Mouse (Mus musculus): Measurements from ENCODE around the gene B4galnt3. TPM values are rescaled to one million over a fixed set of nuclear protein-coding genes. Genes with fewer than 3 reads are reported as not detected.

B4galnt3 gene
- polyA plus RNA-seq, 1 experiment, result 15.7 TPM

DNA sequence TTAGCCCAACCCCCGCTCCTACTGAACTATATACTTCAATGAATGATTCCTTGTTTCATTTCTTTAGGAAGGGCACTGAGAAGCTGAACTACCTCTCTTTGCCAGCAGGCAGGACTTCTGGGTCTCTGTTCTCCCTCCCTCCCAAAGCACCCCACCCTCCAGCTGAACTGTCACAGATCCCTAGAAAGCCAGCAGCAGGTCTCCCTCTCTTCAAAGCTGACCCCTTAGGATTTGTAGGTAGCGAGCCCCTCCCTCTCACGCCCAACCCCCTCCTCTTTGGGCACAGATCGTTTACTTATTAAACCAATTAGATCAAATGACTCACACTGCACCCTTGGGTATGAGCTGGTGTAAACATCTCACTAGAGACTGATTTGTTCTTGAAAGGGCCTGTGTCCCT, 39.7 kb downstream of the B4galnt3 start:
- H3K36me3 ChIP-seq (ENCODE audit: control insufficient read depth, insufficient read depth, low read length, poor library complexity, severe bottlenecking), result no peaks in the 10 kb centered on the region
- H3K9ac ChIP-seq (ENCODE audit: low read depth, poor library complexity, severe bottlenecking), result no peak overlapping the region
- TF ChIP-seq CTCF (IDR thresholded peaks at IDR 0.05; ENCODE audit: low read depth, low read length), result no peak
- no peak for TF ChIP-seq EP300 (IDR thresholded peaks at IDR 0.05; ENCODE audit: insufficient read depth, low read depth, low read length)
- no peak for TF ChIP-seq POLR2A (IDR thresholded peaks at IDR 0.05; ENCODE audit: insufficient read depth, low read length)

DNA sequence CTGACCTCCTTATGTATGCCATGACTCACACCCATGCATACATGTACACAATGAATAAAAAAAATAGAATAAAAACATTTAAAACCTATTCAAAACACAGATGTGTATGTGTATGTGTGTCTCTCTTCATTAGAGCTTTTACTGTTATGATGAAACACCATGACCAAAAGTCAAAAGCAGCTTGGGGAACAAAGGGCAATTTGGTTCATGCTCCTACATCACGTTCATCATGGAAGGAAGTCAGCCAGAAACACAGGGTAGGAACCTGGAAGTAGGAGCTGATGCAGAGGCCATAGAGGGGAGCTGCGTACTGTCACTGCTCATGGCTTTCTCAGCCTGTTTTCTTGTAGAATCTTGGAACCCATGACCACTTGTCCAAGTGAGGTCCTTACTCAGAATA, 41.6 kb downstream of the B4galnt3 start:
- Histone ChIP-seq H3K4me1 (ENCODE audit: control insufficient read depth, insufficient read depth, low read length) (peaks cover 3% of the 10 kb centered on the region), H3K27ac (ENCODE audit: insufficient read depth, low read length) (no peak overlapping the region), H3K4me3 (ENCODE audit: low read depth, low read length) (no peak overlapping the region), H3K9me3 (replicated peaks; ENCODE audit: control insufficient read depth, insufficient read depth, low read length, poor library complexity, severe bottlenecking) (no peaks in the 10 kb centered on the region), H3K36me3 (ENCODE audit: control insufficient read depth, insufficient read depth, low read length, poor library complexity, severe bottlenecking) (no peaks in the 10 kb centered on the region), H3K27me3 (ENCODE audit: control insufficient read depth, insufficient read depth, low read length, poor library complexity, severe bottlenecking) (no peaks in the 10 kb centered on the region), H3K9ac (ENCODE audit: low read depth, poor library complexity, severe bottlenecking) (no peak overlapping the region)
- TF ChIP-seq EP300 (IDR thresholded peaks at IDR 0.05; ENCODE audit: insufficient read depth, low read depth, low read length), result no peak
- TF ChIP-seq POLR2A (IDR thresholded peaks at IDR 0.05; ENCODE audit: insufficient read depth, low read length), result no peak
- no peak for TF ChIP-seq CTCF (IDR thresholded peaks at IDR 0.05; ENCODE audit: low read depth, low read length)

More for the DNA sequence above, 39.7 kb downstream of the B4galnt3 start:
- H3K4me1 ChIP-seq (ENCODE audit: control insufficient read depth, insufficient read depth, low read length), result peaks cover 5% of the 10 kb centered on the region
- H3K9me3 ChIP-seq (replicated peaks; ENCODE audit: control insufficient read depth, insufficient read depth, low read length, poor library complexity, severe bottlenecking), result no peaks in the 10 kb centered on the region
- no peak overlapping the region for H3K4me3 ChIP-seq (ENCODE audit: low read depth, low read length)
- H3K27me3 ChIP-seq (ENCODE audit: control insufficient read depth, insufficient read depth, low read length, poor library complexity, severe bottlenecking), result no peaks in the 10 kb centered on the region
- H3K27ac ChIP-seq (ENCODE audit: insufficient read depth, low read length), result no peak overlapping the region

DNA sequence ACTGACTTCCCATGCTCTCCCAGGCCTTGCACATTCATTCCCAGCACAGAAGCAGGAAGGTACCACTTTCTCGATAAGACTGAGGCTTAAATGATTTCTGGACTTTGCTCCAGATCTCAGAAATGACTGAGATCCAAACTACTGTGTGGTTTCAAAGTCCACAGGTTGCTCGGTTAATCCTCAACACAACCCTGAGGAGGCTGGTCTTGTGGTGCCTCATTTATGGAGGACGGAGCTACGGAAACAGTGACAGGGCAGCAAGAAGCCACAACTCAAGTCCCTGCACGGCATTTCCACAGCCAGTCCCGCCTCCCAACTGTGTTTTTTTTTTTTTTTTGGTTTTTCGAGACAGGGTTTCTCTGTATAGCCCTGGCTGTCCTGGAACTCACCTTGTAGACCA, 43.3 kb downstream of the B4galnt3 start:
- TF ChIP-seq EP300 (IDR thresholded peaks at IDR 0.05; ENCODE audit: insufficient read depth, low read depth, low read length) (no peak), CTCF (IDR thresholded peaks at IDR 0.05; ENCODE audit: low read depth, low read length) (no peak), POLR2A (IDR thresholded peaks at IDR 0.05; ENCODE audit: insufficient read depth, low read length) (no peak)
- H3K27ac ChIP-seq (ENCODE audit: insufficient read depth, low read length), result no peak overlapping the region
- no peaks in the 10 kb centered on the region for H3K27me3 ChIP-seq (ENCODE audit: control insufficient read depth, insufficient read depth, low read length, poor library complexity, severe bottlenecking)
- no peaks in the 10 kb centered on the region for H3K36me3 ChIP-seq (ENCODE audit: control insufficient read depth, insufficient read depth, low read length, poor library complexity, severe bottlenecking)
- H3K4me1 ChIP-seq (ENCODE audit: control insufficient read depth, insufficient read depth, low read length), result no peaks in the 10 kb centered on the region
- no peaks in the 10 kb centered on the region for H3K9me3 ChIP-seq (replicated peaks; ENCODE audit: control insufficient read depth, insufficient read depth, low read length, poor library complexity, severe bottlenecking)
- no peak overlapping the region for H3K9ac ChIP-seq (ENCODE audit: low read depth, poor library complexity, severe bottlenecking)
- no peak overlapping the region for H3K4me3 ChIP-seq (ENCODE audit: low read depth, low read length)

DNA sequence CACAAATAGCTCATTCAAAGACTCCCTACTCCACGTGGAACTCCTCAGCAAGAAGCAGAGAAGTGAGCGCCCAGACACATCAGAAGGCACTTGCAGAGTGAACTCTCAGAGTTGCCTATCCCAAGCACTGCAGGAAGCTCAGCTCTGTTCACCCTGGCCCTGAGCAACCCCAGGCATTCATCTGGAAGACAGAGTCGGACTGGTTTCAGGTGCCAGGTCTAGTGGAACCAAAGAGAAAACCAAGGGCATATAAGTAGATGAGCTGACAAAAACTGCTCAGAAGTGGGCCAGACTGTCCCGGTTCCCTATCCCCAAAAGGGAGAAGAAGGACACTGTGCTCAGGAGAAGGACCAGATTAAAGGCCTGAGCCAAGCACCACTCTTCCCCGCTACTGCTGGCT, 44.5 kb downstream of the B4galnt3 start:
- H3K36me3 ChIP-seq (ENCODE audit: control insufficient read depth, insufficient read depth, low read length, poor library complexity, severe bottlenecking), result no peaks in the 10 kb centered on the region
- H3K9me3 ChIP-seq (replicated peaks; ENCODE audit: control insufficient read depth, insufficient read depth, low read length, poor library complexity, severe bottlenecking), result no peaks in the 10 kb centered on the region
- H3K4me3 ChIP-seq (ENCODE audit: low read depth, low read length), result no peak overlapping the region
- no peak overlapping the region for H3K27ac ChIP-seq (ENCODE audit: insufficient read depth, low read length)
- TF ChIP-seq EP300 (IDR thresholded peaks at IDR 0.05; ENCODE audit: insufficient read depth, low read depth, low read length) (no peak), POLR2A (IDR thresholded peaks at IDR 0.05; ENCODE audit: insufficient read depth, low read length) (no peak), CTCF (IDR thresholded peaks at IDR 0.05; ENCODE audit: low read depth, low read length) (no peak)
- no peaks in the 10 kb centered on the region for H3K4me1 ChIP-seq (ENCODE audit: control insufficient read depth, insufficient read depth, low read length)
- no peak overlapping the region for H3K9ac ChIP-seq (ENCODE audit: low read depth, poor library complexity, severe bottlenecking)
- H3K27me3 ChIP-seq (ENCODE audit: control insufficient read depth, insufficient read depth, low read length, poor library complexity, severe bottlenecking), result no peaks in the 10 kb centered on the region

DNA sequence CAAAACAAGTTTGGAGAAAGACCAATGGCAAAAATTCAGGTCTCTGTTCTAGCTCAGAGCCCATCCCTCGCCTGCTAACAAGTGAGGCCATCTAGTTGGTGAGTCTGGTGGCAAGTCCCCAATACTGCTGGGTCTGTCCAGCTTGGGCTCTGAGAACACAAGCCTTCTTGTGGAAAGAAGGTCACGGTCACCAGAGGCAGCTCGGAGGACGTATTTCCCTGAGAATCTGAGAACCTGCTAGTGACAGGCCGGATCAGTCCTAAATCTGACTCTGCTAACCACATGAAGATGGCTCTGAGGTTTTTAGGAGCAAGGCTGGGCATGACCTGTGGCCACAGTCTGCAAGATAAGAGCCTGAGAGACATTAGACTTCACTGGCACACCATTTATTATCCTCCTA, 47.7 kb downstream of the B4galnt3 start:
- no peaks in the 10 kb centered on the region for H3K36me3 ChIP-seq (ENCODE audit: control insufficient read depth, insufficient read depth, low read length, poor library complexity, severe bottlenecking)
- no peaks in the 10 kb centered on the region for H3K27me3 ChIP-seq (ENCODE audit: control insufficient read depth, insufficient read depth, low read length, poor library complexity, severe bottlenecking)
- TF ChIP-seq POLR2A (IDR thresholded peaks at IDR 0.05; ENCODE audit: insufficient read depth, low read length), result no peak
- no peak for TF ChIP-seq EP300 (IDR thresholded peaks at IDR 0.05; ENCODE audit: insufficient read depth, low read depth, low read length)
- no peak for TF ChIP-seq CTCF (IDR thresholded peaks at IDR 0.05; ENCODE audit: low read depth, low read length)
- no peaks in the 10 kb centered on the region for H3K9me3 ChIP-seq (replicated peaks; ENCODE audit: control insufficient read depth, insufficient read depth, low read length, poor library complexity, severe bottlenecking)
- no peaks in the 10 kb centered on the region for H3K4me1 ChIP-seq (ENCODE audit: control insufficient read depth, insufficient read depth, low read length)
- no peak overlapping the region for H3K27ac ChIP-seq (ENCODE audit: insufficient read depth, low read length)
- no peak overlapping the region for H3K9ac ChIP-seq (ENCODE audit: low read depth, poor library complexity, severe bottlenecking)
- no peak overlapping the region for H3K4me3 ChIP-seq (ENCODE audit: low read depth, low read length)

DNA sequence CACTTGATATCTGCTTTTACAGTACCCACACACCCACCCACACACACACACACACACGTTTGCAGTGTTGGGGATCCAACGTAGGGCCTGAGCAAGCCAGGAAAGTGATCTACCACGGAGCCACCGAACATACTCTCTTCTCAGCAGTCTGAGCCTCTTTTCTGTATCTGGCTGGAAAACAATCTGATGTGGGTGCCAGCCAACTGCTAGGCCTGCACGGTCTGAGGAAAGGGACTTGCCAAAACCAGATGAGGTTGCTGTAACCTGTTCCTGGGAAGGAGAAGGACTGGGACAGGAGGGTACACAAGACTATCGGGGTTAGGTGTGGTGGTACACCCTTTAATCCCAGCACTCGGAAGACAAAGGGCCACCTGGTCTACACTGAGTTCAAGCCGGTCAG, 51.1 kb downstream of the B4galnt3 start:
- no peaks in the 10 kb centered on the region for H3K9me3 ChIP-seq (replicated peaks; ENCODE audit: control insufficient read depth, insufficient read depth, low read length, poor library complexity, severe bottlenecking)
- H3K4me3 ChIP-seq (ENCODE audit: low read depth, low read length), result no peak overlapping the region
- H3K9ac ChIP-seq (ENCODE audit: low read depth, poor library complexity, severe bottlenecking), result no peak overlapping the region
- no peaks in the 10 kb centered on the region for H3K4me1 ChIP-seq (ENCODE audit: control insufficient read depth, insufficient read depth, low read length)
- no peak overlapping the region for H3K27ac ChIP-seq (ENCODE audit: insufficient read depth, low read length)
- TF ChIP-seq POLR2A (IDR thresholded peaks at IDR 0.05; ENCODE audit: insufficient read depth, low read length) (no peak), CTCF (IDR thresholded peaks at IDR 0.05; ENCODE audit: low read depth, low read length) (no peak), EP300 (IDR thresholded peaks at IDR 0.05; ENCODE audit: insufficient read depth, low read depth, low read length) (no peak)
- H3K27me3 ChIP-seq (ENCODE audit: control insufficient read depth, insufficient read depth, low read length, poor library complexity, severe bottlenecking), result no peaks in the 10 kb centered on the region
- H3K36me3 ChIP-seq (ENCODE audit: control insufficient read depth, insufficient read depth, low read length, poor library complexity, severe bottlenecking), result no peaks in the 10 kb centered on the region

Measured in ES-Bruce4 (cell line).